Mouse (Mus musculus): Measurements from ENCODE around the gene Crb2.

Crb2 gene

DNA sequence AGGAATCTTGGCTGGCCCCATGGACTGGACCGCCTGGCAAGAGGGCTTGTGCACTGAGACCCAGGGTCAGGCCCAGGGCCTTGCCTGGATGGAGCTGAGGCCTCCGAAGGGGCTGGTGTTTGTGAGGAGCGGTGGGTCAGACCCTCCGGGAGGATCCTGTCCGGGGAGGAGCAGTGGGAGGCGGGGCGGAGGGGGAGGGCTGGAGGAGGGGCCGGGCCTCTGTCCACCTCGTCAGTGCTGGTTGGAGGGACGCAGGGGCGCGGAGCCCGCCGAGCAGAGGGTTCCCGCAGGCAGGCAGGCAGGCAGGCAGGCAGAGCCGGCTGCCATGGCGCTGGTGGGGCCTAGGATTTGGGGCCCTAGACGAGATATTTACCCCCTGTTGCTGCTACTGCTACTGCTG, at the start of gene Crb2:
Gene Crb2, plus strand, starts transcription at position 234 of the 400 bp plus-strand sequence.
- DNase-seq (ENCODE audit: low read depth, low spot score), result no peak

DNA sequence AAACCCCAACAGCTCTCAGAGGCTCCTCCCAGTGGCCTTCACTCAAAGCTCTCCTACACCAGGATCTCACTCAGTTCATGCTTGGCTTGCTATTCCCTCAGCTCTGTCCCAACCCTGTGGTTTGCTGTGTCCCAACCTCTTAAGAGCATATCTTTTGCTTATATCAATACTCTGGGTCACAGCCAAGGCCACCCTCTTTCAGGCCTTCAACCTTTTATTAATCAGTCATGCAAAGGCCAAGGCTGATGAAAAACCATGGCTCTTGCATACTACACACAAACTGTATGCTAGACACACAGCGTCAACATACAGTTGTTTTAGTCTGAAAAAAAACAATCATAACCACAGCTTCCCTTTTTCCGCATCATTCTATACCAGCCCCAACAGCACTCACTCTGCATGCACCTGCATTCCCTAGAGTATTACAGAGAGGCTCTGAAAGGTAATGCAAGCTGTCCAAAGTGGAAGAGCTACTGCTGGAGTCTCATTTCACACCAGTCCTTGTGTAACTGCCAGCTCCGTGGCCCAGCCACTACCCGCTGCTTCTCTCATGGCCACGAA, 44.7 kb upstream of the Crb2 start:
- no peak for DNase-seq (ENCODE audit: low read depth, low spot score)

DNA sequence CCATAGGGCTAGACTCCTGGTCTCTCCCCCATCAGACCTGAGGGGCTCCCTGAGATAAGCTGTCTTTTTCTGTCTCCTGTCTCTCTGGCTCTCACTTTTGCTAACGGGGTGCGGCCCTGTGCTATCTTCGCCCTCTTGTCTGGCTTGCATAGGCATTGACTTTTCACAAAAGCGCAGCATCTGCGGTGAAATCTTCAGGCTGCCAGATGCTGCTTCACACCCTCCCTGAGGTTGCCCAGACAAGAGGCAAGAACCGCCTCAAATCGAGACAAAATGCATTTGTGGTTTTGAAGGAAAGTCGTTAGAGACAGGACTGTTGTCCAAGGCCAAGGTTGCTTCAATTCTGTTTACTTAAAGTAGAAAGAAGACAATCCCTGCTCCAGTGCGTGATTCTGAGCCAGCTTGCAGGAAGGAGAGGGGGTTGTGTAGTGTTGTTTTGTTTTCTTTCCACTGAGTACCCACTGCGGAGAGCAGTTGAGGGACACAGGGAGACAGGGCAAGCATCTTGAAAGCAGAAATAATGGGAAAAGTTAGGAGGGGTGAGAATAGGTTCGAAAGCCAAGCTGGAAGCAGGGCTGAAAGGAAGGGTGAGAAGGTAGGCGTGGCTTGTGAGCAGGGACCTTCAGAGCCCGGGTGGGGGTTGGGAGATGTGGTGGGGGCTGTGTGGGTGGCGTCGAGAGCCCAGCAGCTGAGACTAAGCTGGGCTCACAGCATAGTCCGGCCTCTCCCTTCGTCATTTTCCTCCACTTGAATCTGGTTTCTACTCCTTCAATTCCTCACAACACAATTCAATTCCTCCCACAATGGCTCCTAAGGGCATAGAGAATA, 40.9 kb upstream of the Crb2 start:
- peak; percentile 66 for DNase-seq (ENCODE audit: low read depth, low spot score)

DNA sequence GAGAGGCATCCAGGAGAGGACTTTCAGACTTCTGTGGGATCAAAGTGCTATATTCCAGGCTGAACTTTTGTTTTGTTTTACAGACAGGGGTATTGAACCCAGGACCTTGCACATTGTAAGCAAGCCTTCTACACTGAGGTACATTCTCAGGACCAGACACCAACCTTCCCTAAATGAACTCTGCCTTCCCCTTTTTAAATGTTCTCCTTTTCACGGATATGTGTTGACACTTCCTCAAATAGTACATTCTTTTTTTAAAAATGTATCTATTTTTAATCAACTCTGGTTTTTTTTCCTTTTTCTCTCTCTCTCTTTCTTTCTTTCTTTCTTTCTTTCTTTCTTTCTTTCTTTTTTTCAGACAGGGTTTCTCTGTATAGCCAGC, 40.3 kb upstream of the Crb2 start:
- no peak for DNase-seq (ENCODE audit: low read depth, low spot score)

DNA sequence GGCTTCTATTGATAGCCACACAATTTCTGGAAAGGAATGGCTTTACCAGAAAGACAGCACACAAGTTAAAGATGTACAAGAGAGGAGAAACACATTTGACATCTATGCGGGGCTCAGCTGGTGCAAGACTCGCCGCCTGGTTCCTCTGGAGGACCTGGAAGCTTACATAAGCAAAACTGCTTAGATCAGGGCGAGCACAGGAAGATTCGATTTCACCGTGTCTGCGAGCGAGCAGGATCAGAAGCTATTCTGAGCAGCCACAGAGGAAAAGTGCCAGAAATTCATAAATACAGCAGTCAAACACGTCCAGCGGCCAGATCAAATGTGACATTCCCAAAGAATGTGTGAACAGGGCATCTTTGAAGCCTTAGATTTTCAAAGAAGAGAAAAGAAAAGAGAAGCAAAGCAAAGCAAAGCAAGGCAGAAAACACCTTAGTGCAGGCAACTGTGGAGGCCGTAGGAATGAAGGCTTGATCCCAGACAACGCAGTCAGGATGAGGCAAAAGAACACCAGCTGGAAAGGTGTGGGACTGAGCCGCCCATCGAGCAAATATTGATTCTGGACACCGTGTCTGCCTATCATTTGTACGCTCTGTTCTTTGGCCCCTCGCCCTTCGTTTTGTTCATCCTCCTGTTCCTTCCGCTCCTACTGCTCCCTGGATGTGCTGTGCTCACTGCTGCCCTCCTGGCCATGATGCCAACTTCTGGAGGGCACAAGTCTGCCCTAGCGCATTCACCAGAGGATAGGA, 34.1 kb upstream of the Crb2 start:
- DNase-seq (ENCODE audit: low read depth, low spot score), result peak; percentile 88

DNA sequence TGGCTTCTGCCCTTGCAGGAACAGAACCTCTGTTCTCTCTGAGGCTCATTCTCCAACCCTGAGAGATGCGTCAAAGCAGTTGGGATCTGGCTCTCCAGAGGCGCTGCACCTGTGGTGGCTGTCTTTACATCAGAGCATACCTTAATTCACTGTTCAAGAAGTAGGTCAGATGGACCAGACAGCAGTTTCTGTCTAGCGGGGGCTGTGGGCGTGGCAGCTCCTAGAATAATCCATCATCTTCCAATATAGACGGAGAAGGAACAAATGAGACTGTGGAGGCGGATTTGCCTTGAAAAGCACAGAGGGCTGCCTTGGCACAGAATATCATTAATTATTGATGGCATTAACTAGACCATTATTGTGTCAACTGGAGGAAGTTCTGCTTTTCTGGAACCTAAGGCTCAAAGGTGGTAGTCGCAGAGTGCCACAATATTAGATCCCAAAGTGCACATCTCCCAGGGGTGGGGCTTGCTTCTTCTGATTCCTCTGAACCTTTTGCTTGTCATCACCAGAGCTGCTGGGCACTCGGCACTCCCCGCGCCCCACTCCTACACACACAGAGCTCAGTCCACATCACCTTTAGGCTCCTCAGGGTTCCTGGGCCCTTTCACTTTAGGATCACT, 31.2 kb upstream of the Crb2 start:
- peak; percentile 63 for DNase-seq (ENCODE audit: low read depth, low spot score)

DNA sequence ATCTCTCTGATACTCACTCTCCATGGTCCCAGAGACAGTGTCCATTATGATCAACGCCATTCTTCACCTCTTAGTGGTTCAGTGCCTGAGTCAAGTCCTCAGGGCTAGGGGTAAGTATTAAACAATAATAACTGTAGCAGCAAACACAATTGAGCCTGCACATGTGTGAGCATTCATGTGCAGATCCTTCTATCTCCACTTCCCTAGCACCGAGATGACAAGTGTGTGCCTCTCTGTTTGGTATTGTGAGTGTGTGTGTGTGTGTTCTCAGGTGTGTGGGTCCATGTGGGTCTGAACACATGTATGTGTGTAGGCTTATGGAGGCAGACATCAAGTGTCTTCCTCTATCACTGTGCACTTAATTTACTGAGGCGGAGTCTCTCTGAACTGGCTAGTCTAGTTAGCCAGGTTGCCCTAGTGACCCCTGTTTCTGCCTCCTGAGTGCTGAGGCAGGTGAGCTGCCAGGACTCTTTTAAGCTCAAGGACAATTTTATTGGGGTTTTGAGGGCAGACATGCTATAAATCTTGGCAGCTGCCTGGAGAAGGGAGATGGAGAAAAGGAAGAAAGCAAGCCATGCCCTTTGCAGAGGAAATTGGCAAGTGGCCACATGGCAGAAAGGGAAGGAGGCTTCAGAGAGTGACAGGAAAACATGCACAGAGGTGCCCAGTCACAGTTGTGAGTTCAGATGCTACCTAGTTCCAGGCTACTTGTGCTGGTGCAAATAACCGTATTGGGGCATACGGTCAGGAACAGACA, 29.6 kb upstream of the Crb2 start:
- DNase-seq (ENCODE audit: low read depth, low spot score), result no peak

DNA sequence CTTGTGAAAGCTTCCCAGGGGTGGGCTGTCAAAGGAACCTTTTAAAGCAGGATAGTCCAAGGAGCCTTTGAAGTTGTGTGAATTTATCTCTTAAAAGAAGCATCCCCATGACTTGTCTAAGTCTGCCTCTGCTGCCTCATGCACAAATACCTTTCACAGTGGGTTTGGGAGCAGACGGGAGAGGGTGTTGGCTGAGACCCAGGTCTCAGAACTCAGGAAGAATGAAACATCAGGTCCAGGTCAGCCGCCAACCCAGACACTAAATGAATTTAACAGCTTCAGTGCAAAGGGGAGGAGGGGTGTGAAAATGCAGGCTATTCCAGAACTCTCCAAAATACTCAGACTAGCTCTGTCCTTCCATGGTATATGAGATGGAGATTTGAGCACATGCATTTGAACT, 28.1 kb upstream of the Crb2 start:
- DNase-seq (ENCODE audit: low read depth, low spot score), result peak; percentile 77

DNA sequence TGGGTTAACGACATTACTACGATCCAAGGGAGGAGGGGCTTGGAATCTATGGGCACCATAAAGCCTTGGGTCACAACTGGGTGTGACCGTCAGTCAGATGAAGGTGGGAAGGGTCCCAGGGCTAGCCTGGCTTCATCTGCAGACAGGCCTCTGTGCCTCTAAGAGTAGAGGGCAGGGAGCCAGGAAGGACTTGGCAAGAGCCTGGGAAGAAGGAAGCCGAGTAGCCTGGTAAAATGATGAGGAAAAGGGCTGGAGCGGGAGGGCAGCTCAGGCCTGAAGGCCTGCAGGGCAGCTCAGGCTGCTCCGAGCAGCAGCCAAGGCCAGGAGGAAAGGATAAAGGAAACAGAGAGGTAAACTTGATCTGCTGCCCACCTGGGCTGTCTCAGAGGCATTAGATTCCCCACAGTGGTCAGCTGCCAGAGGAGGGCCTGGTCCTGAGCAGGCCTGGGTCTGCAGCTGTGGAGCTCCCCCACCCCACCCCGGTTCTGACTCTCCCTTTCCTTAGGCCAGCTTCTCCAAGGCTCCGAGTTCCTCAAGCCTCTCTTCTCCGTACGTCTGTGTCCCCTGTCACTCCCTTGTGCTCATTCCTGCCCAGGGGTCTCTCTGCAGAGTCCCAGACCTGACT, 27.5 kb upstream of the Crb2 start:
- DNase-seq (ENCODE audit: low read depth, low spot score), result peak; percentile 62

DNA sequence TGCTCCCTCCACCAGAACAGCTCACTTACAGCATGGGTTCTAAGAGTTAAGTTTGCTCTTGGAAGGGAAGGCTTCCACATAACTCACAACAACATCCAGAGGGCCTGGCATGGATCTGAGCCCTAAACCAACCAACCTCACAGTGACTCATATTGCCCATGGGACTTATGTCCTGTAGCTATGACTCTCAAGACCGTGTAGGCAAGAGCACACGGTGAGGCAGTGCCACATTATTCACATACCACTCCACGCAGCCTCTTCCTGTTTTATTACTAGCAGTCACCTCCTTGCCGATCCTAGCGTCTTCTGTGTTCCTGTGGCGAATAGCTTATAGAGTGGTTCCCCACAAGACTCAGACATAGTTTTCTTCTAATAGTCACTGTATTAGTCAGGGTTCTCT, 26.7 kb upstream of the Crb2 start:
- DNase-seq (ENCODE audit: low read depth, low spot score), result no peak

DNA sequence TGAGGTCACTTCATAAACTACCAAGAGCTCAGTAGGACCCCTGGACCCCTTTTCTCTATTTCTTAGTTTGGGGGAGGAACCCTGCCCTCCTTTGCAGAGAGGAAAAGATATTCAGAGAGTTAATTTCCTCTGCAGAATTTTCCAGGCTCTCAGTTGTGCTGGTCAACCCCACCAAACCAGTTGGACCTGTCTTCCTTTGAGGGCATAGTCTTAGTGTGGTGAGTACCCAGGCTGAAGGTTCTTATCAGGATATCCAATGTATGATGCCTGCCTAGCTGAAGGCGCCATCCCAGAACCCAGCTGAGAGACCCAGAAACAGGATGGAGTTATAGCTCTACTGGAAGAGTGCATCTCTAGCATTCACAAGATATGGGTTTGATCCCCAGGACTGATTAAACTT, 24.9 kb upstream of the Crb2 start:
- DNase-seq (ENCODE audit: low read depth, low spot score), result no peak

DNA sequence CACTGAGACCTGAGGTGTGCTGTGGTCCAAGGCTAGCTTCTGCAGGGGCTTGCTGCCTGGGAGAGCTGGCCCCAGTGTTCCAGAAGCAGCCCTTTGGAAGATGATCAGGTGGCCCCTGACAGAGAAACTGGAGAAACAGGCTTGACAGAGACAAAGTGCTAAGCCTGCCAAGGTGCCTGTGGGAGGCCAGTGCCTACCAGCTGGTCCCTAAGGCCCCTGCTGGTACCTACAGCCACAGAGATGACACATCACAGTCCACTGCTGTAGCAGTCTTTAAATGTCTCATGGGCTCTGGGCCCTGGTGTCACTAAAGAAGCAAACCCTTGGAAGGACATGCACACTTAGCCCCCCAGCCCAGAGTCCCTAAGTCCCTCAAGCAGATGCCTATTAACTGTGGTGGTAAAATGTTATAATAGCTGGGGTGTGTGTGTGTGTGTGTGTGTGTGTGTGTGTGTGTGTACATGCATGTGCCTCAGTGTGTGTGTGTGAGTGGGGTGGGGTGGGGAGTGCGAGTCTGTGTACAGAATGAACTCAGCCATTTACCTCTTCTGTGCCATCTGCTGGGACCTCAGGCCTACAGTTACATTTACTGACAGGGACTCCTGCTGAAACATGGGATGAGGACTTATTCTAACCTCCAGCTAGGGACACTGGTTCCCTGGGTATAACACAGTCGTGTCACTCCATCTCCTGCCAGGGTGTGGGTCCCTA, 19.7 kb upstream of the Crb2 start:
- peak; percentile 97 for DNase-seq (ENCODE audit: low read depth, low spot score)

DNA sequence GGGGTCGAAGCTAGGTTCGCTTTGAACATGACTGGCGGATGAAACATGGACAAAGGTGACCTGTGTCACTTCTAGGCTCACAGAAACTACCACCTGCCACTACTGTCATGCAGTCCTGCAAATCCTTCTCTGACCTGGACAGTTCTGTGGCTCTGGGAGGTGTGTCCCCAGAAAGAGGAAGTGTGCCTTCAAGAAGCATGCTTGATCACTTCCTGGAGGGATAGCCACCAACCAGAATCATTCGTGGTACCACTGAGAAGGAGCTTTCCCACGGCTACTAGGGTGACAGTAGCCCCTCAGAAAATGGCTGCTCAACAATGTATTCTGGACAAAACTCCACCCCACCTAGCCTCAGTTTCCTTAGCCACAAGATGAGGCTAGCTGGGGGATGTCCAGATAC, 19.0 kb upstream of the Crb2 start:
- no peak for DNase-seq (ENCODE audit: low read depth, low spot score)

DNA sequence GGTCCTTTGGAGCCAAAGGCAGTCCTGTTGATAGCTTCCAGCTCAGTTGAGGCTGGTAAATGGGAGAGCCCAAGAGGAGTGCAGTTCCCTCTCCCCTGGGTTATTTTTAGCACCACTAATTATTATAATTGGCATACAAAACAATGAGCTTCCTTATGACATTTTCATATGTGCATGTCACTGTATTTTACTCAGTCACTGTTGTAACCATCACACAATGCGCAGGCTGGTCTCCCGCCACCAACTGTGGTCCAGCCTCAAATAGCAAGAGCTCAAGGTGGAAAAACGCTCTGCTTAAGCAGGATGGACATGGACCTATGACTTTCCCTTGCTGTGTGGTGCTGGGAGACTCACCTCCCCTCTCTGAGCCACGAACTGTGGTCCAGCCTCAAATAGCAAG, 18.3 kb upstream of the Crb2 start:
- DNase-seq (ENCODE audit: low read depth, low spot score), result no peak

DNA sequence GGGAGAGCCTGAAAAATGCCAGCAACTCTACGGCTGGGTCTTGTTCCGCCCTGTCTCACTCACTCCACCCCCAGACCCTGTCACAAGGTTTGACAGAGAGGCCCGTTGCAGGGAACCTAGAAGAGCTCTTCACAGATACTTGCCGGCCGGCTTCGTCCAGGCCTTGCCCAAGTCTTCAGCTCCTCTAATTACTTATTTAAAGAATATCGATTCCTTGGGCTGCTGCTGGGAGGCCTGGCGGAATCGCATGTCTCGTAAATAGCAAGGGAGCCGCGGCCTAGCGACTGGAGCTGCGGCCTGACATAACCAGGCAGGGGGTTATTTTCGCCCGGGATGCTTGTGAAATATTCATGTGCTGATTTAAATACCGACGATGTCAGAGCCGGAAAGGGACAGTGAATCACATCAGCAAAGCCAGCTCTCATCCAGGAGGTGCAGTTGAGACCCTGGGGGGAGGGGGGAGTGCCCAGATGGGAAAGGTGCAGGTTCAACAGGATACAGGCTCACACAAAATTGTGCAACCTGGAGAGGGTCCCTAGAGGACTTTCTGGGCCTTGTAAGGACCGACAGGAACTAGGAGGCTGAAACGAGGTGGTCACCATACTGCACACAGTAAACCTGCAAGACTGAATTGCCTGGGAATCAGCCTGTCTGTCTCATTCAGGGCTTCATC, 17.6 kb upstream of the Crb2 start:
- DNase-seq (ENCODE audit: low read depth, low spot score), result no peak

DNA sequence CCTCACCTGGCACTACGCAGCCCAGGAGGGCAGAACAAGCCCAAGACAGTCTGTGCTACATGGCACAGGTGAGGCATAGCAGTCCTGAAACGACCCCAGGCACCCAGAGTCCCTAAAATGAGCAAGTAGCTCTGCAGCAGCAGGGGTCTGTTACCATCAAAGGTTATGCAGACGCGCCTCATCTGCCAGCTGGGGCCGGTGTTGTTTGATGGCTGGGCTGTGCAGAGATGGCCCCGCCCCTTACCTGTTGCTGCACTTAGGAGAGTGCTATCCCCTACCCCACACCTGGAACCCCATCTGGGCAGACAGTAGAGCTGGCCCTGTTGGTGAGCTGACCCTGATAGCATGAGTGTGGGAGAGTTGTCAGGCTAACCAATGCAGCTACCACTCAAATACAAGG, 15.4 kb upstream of the Crb2 start:
- DNase-seq (ENCODE audit: low read depth, low spot score), result no peak

DNA sequence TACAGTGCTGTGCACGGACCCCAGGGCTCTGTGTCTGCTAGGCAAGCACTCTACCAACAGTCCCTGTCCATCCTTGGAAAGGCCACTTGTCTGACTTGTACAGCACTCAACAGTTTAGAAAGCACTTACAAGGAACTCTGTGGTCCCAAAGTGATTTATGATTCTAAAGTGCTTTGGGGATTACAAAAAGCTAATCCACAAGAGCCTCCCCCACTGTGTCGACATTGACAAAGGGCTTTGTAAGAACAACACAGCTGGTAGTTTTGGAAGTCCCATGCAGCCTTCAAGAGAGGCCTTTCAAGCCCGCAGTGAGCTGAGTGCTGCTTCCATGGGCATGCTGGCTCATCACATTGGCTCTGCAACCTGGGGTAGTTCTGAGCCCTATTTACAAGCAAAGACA, 12.4 kb upstream of the Crb2 start:
- DNase-seq (ENCODE audit: low read depth, low spot score), result no peak

DNA sequence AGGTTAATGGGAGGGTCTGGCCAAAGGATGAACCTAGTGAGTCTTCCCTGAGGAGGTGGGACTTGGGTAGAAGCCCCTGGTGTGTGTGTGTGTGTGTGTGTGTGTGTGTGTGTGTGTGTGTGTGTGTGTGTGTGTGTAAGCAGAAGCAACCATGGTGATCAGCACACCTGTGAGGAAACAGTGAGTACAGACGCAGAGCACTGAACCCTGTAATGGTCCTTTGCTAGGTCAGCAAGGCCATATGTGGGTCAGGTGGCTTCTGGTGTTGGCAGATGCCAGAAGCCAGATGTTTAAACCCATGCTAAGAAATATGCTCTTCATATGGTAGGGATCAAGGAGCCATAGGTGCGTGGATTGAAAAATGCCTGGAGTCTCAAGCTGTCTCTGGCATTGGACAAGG, 11.5 kb upstream of the Crb2 start:
- no peak for DNase-seq (ENCODE audit: low read depth, low spot score)

DNA sequence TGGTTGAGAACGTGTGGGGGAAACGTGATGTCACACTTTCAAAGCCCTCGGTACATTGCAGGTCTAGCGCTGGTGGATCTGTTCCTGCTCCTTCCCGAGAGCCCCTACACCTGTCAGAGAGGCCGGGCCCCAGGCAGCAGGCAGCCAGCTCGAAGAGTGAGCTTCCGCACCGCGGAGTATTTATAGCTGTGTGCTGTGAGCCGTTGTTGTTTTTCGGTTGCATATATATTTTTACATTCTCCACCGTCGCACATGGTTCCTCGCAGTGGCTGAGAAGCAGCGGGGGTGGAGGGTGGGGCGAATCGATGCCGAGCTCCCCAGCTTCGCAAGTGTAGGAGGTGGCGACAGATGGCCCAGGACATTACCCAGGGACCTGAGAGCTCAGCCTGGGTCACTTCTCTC, 11.0 kb upstream of the Crb2 start:
- peak; percentile 89 for DNase-seq (ENCODE audit: low read depth, low spot score)

All from brain, adult 2 months (tissue).